Mouse (Mus musculus): ENCODE data around the gene Bcl9. TPM values are rescaled to one million over a fixed set of nuclear protein-coding genes. Genes with fewer than 3 reads are reported as not detected.

Bcl9 gene
- polyA plus RNA-seq, 1 experiment from 2014 or later, result 102 TPM

GRCm38 (mm10) chr3:97159509-97159850 is 138.2 kb downstream of the Bcl9 start:
- H3K9me3 ChIP-seq (ENCODE audit: control insufficient read depth, low read length), result no peaks in the 10 kb centered on the region
- H3K4me2 ChIP-seq (ENCODE audit: low read length), result peak overlapping the region; percentile 87
- no peaks in the 10 kb centered on the region for H3K36me3 ChIP-seq (ENCODE audit: control insufficient read depth, insufficient read depth)
- no peaks in the 10 kb centered on the region for H3K27me3 ChIP-seq (replicated peaks; ENCODE audit: control insufficient read depth, insufficient read depth, low read length)
- H3K4me1 ChIP-seq (replicated peaks; ENCODE audit: control insufficient read depth, insufficient read depth, low read length), result peaks cover 12% of the 10 kb centered on the region
- ATAC-seq, result no peak
- 4% methylated on average over 6 of the region's 6 CpGs for WGBS
- H3K9ac ChIP-seq (replicated peaks; ENCODE audit: low read depth, low read length), result peak overlapping the region; percentile 66
- peak overlapping the region; percentile 63 for H3K4me3 ChIP-seq (replicated peaks; ENCODE audit: low read length)
- no peak overlapping the region for H3K27ac ChIP-seq (ENCODE audit: low read length)

- Histone ChIP-seq H3K36me3 (ENCODE audit: control insufficient read depth, insufficient read depth) (no peaks in the 10 kb centered on the region), H3K4me3 (replicated peaks; ENCODE audit: low read length) (peak within 1 kb of the TSS; percentile 63), H3K9me3 (ENCODE audit: control insufficient read depth, low read length) (no peaks in the 10 kb centered on the region), H3K27me3 (replicated peaks; ENCODE audit: control insufficient read depth, insufficient read depth, low read length) (no peaks in the 10 kb centered on the region), H3K4me1 (replicated peaks; ENCODE audit: control insufficient read depth, insufficient read depth, low read length) (peaks cover 12% of the 10 kb centered on the region), H3K9ac (replicated peaks; ENCODE audit: low read depth, low read length) (peak within 1 kb of the TSS; percentile 66), H3K4me2 (ENCODE audit: low read length) (peak within 1 kb of the TSS; percentile 87), H3K27ac (ENCODE audit: low read length) (peak within 1 kb of the TSS; percentile 62)
- WGBS, result 0% methylated on average over 54 of the region's 54 CpGs
- ATAC-seq, result peak; percentile 95
These were observed 138.9 kb downstream of the Bcl9 start, which contains the start of gene Acp6 for GRCm38 (mm10) chr3:97158611-97159508. Gene Acp6 (plus strand): TSS chr3:97158777.

- peaks cover 12% of the 10 kb centered on the region for H3K4me1 ChIP-seq (replicated peaks; ENCODE audit: control insufficient read depth, insufficient read depth, low read length)
- peak overlapping the region; percentile 63 for H3K4me3 ChIP-seq (replicated peaks; ENCODE audit: low read length)
- no peaks in the 10 kb centered on the region for H3K36me3 ChIP-seq (ENCODE audit: control insufficient read depth, insufficient read depth)
- peak overlapping the region; percentile 87 for H3K4me2 ChIP-seq (ENCODE audit: low read length)
- no peaks in the 10 kb centered on the region for H3K27me3 ChIP-seq (replicated peaks; ENCODE audit: control insufficient read depth, insufficient read depth, low read length)
- under 1% methylated on average over 17 of the region's 17 CpGs for WGBS
- H3K9ac ChIP-seq (replicated peaks; ENCODE audit: low read depth, low read length), result peak overlapping the region; percentile 66
- peak; percentile 67 for ATAC-seq
- peak overlapping the region; percentile 62 for H3K27ac ChIP-seq (ENCODE audit: low read length)
- H3K9me3 ChIP-seq (ENCODE audit: control insufficient read depth, low read length), result no peaks in the 10 kb centered on the region
These were observed 139.6 kb downstream of the Bcl9 start for GRCm38 (mm10) chr3:97157958-97158599.

GRCm38 (mm10) chr3:97157308-97157707 is 140.4 kb downstream of the Bcl9 start:
- Histone ChIP-seq H3K4me1 (replicated peaks; ENCODE audit: control insufficient read depth, insufficient read depth, low read length) (peaks cover 12% of the 10 kb centered on the region), H3K9me3 (ENCODE audit: control insufficient read depth, low read length) (no peaks in the 10 kb centered on the region), H3K9ac (replicated peaks; ENCODE audit: low read depth, low read length) (no peak overlapping the region), H3K4me3 (replicated peaks; ENCODE audit: low read length) (no peak overlapping the region), H3K27me3 (replicated peaks; ENCODE audit: control insufficient read depth, insufficient read depth, low read length) (no peaks in the 10 kb centered on the region), H3K36me3 (ENCODE audit: control insufficient read depth, insufficient read depth) (no peaks in the 10 kb centered on the region), H3K4me2 (ENCODE audit: low read length) (no peak overlapping the region), H3K27ac (ENCODE audit: low read length) (no peak overlapping the region)
- no peak for ATAC-seq
- WGBS, result 91% methylated on average over 1 of the region's 1 CpGs

GRCm38 (mm10) chr3:97156431-97156830 is 141.3 kb downstream of the Bcl9 start:
- Histone ChIP-seq H3K9me3 (ENCODE audit: control insufficient read depth, low read length) (no peaks in the 10 kb centered on the region), H3K4me3 (replicated peaks; ENCODE audit: low read length) (no peak overlapping the region), H3K4me2 (ENCODE audit: low read length) (no peak overlapping the region), H3K27me3 (replicated peaks; ENCODE audit: control insufficient read depth, insufficient read depth, low read length) (no peaks in the 10 kb centered on the region), H3K36me3 (ENCODE audit: control insufficient read depth, insufficient read depth) (no peaks in the 10 kb centered on the region), H3K4me1 (replicated peaks; ENCODE audit: control insufficient read depth, insufficient read depth, low read length) (peaks cover 12% of the 10 kb centered on the region), H3K27ac (ENCODE audit: low read length) (no peak overlapping the region), H3K9ac (replicated peaks; ENCODE audit: low read depth, low read length) (no peak overlapping the region)
- WGBS, result 95% methylated on average over 6 of the region's 6 CpGs
- no peak for ATAC-seq

Other genes with a start within 250 kb of the Bcl9 start
- 29.4 TPM in 2 replicates for gene Acp6, start 139.1 kb downstream of the Bcl9 start, polyA plus RNA-seq (2015; fragmentation: Nextera tagmentation; extraction: Ambion mirVana)
- gene Olfr1402, start 124.1 kb upstream of the Bcl9 start, polyA plus RNA-seq (2015; fragmentation: Nextera tagmentation; extraction: Ambion mirVana), result not detected in 2 replicates

Measured in forebrain, embryonic 16.5 days (tissue).